Mouse (Mus musculus) heart, postnatal 4 days (tissue): Measurements from ENCODE around the gene Scrn1. TPM values are rescaled to one million over a fixed set of nuclear protein-coding genes. Genes with fewer than 3 reads are reported as not detected.

Source experiments
- DNase-seq: peaks from one replicate; pipeline ENCODE4 v3.0.0; 2021
- total RNA-seq, 2 experiments: library from RNA; stranded (reverse); gene quantifications; 2 replicates each; pipeline ENCODE4 v1.2.3; 2021

Scrn1 gene
- total RNA-seq, 2 experiments from 2014 or later = 7.4 to 10.5 TPM

DNA sequence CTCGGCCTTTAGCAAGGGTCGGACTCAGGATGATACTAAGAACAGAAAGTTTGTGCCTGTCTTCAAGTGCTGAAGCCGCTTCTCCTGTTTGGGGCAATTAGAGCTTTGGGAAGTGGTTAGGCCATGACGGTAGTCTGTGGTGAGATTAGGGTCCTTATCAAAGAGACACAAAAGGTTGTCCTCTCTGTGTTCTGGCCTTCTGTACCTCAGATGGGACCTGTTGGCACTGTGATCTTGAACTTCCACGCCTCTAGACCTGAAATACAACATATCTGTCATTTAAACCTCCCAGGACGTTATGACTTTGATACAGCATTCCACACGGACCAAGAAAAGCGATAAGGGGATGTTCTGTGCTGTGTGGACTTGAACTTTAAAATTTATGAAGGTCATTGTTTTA lies 37.6 kb downstream of the Scrn1 start:
- no peak for DNase-seq

- no peak for DNase-seq
Observed at GRCm38 (mm10) chr6:54518758-54519157, 47.5 kb downstream of the Scrn1 start.

DNA sequence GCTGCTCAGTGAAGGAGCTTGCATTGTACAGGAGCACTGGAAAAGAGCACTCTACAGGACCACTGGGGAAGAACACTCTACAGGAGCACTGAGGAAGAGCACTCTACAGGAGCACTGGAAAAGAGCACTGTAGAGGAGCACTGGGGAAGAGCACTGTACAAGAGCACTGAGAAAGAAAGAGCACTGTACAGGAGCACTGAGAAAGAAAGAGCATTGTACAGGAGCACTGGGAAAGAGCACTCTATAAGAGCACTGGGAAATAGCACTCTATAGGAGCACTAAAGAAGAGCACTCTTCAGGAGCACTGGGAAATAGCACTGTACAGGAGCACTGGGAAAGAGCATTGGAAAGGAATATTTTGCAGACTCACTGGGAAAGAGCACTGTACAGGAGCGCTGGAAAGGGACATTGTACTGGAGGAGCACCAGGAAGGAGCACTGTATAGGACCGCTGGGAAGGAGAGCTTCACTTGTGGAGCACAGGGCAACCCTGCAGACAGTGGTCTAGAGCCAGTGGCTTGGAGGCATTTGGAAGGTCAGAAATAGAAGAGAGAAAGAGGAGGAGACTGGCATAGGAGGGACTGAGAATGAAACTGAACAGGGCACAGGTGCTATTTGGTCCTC lies 49.7 kb downstream of the Scrn1 start:
- no peak for DNase-seq

GRCm38 (mm10) chr6:54512256-54512655 lies 54.0 kb downstream of the Scrn1 start:
- no peak for DNase-seq

GRCm38 (mm10) chr6:54509264-54509663 lies 57.0 kb downstream of the Scrn1 start:
- no peak for DNase-seq

DNA sequence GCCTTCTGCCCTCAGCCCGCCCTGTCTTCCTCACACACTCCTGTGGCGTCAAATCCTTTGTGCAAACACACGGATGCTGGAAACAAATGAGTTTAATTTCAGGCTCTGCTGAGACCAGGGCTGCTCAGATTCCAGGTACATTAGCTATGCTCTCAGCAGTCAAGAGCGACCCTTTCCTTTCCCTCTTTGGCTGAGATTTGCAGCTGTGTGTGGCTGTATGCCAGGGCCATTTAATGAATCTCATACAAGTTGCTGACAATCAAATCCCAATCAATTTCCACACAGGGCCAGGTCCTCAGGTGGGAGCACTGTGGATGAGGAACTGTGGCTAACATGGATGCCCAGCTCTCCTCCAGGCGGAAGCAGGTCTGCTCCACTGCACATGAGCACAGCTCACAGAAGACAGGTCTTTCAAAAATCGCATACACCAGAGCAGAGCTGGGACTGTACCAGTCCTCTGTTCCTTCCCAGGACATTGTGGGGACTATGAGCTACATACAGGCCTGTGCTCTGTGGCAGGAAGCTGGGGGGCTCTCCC lies 58.0 kb downstream of the Scrn1 start:
- no peak for DNase-seq

GRCm38 (mm10) chr6:54507808-54508207 lies 58.5 kb downstream of the Scrn1 start:
- peak; percentile 9 for DNase-seq

DNA sequence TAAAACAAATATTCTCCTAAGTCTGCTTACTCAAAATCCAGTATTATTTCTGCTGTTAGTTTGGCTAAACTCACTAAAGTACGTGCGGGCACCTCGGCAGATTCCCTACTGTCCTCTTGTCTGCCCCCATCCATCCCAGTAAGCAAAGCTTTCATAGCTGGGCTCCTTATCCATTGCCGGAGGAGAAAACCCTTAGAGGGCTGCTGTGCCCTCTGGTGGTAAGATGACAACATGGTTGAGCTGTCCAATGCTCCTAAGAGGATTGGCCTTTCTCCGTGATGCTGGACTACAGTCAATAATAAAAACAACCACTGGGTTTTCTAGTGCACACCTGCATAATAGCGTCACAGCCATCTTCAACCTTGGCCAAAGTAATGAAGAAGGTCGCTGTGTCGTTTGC lies 59.3 kb downstream of the Scrn1 start:
- peak; percentile 73 for DNase-seq

DNA sequence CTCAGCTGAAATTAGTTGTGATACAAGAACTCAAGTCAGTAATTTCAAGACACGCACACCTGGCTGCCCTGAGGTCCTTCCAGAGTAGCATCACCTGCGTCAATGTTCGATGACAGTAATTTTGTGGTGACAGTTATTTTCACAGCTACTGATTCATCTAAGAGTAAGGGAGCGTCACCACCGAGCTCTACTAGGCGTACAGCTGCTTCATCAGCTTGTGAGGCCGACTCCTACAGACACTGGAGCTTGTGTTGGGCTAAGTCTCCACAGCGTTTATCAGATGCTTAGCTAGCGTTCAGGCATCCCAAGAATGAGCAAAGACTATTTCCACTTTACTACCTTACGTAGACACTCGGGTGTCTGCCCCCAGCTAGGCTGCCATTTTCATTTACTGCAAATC lies 60.0 kb downstream of the Scrn1 start:
- no peak for DNase-seq

DNA sequence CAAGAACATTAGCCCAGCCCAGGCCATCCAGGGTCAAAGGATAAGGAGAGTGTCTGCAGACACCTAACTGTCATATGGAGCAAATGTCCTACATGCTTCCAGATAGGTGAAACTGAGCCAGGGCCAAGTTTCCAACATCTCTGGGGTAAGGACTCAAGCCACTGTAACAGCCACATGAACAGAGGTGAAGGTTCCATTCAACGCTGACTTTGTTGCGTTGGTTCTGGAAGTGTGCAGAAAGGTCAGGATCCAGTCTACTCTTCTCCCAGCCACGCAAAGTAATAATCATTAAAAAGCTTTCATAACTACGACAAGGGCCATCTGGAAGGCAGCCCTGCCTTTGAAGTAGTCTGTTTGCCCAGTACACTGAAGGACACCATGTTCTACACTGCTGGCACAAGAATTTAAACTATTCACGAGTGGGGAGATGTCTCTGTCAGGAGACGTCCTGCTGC lies 63.6 kb downstream of the Scrn1 start:
- no peak for DNase-seq

- no peak for DNase-seq
Observed at GRCm38 (mm10) chr6:54496214-54496613, 70.1 kb downstream of the Scrn1 start.

DNA sequence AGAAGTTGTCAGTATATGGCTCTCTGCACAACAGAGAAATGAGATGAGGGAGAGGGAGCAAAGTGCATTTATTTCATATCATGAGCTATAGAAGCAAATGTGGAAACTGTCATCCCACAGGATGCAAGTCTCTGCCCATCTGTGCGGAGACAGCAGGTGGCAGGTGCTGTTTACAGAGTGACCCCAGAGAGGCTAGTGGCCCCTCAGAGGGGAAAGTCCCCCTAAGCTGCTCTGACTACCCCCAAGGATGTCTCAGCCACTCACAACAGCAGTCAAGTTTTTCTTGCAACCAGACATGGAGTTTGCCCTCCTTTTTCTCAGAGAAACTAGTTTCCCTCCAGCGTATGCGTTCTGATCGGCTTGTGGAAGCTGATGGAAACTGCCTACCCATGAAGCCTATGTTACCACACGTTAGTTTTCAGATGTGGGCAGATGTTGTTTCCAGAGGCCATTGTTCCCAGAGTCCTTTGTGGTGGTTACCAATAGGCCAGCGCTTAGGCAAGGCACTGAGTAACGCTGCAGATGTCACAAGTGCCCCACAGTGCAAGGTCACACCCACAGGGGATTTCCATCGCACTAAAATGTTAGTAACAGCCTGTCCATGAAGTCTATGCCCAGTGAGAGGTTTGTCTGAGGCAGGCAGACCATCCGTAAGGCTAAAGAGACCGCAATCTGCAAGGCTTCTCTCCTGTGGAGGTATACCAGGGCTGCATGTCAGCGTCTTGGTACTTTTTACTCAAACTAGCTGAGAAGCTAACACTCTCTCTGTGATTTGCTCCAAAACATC lies 71.5 kb downstream of the Scrn1 start:
- no peak for DNase-seq

GRCm38 (mm10) chr6:54494097-54494496 lies 72.2 kb downstream of the Scrn1 start:
- no peak for DNase-seq

- DNase-seq = no peak
Observed at GRCm38 (mm10) chr6:54491074-54491473, 75.2 kb downstream of the Scrn1 start.

DNA sequence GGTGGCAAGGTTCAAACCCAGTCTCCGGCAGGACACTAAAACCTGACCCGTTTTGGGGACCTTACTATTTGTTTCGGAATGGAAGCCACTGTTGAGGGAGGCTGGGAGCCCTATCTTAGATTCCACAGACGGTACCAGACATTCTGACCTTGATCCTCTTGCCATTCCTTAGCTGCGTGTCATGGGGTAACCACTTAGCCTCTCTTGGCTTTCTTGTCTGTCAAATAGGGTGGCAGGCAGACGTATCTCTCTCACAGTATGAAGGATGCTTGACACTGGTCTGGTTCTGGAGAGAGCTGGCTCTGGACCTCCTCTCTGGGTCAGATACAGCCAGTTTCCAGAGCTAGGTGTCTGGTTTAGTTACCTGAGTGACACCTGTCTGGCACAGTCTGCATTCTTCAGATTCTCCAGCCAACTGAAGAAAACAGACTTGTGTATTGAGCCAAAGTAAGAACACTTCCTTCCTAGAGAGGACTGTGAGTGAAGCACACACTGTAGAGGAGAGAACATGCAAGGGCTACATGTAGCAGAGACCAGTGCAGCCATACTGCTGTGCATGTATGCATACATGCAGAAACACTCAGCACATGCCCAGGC lies 80.2 kb downstream of the Scrn1 start:
- DNase-seq = no peak

GRCm38 (mm10) chr6:54485435-54485901 lies 80.8 kb downstream of the Scrn1 start:
- DNase-seq = no peak

DNA sequence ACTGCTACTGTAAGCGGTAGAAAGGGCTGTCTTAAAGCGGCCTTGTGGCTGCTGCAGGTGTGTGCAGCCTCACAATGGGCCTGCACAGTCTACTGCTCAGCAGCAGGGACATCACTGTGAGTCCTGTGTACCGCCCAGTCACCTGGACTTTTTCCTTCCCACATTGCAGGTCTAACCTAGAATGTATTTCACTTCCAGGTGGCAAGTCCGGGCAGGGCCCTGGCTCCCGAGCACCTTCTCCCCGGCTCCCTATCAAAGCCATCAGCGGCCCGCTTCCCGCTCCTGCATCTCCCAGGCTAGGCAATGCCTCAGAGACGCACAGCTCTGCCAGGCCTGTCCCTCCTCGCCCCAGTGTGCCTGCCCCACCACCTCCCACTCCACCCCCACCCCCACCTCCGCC lies 81.3 kb downstream of the Scrn1 start:
- DNase-seq = no peak

DNA sequence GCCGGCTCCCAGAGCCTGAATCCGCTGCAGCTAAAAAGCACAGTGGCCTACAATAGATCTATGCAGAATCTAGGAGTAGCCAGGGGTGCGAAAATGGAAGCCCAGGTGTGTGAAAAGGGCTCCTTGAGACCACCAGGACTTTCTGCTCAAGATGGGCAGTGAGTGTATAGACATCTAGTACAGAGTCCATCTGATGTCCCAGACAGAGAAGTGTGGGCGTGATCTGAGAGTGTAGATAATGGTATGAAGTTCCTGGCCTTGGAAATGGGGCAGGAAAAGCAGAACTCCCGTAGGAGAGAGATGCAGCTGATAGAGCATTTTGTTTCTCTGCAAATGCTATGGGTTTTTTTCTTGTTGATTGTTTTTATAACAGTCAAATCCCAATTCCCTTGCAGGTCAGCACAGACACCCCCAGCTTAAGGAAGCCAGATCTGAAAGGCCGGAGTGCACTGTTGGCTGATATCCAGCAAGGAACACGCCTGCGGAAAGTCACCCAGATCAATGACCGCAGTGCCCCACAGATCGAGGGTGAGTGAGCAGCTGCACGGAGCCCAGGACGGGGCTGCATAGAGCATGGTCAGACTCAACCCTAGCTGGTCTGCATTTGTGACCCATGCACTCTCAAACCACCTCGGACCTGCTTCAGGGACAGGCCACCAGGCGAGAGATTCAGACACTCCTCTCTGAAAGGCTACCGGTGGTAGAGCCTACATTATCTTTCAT lies 84.7 kb downstream of the Scrn1 start:
- no peak for DNase-seq

- DNase-seq = peak; percentile 61
Observed at GRCm38 (mm10) chr6:54478646-54479324, 87.5 kb downstream of the Scrn1 start.

- DNase-seq = no peak
Observed at GRCm38 (mm10) chr6:54475926-54476667, 90.2 kb downstream of the Scrn1 start.
